Mouse (Mus musculus): ENCODE data around the gene Gpr150. TPM values are rescaled to one million over a fixed set of nuclear protein-coding genes. Genes with fewer than 3 reads are reported as not detected.
A peak's percentile ranks its signal among the peaks of the same experiment; 100 is the strongest.

Gpr150 gene
- total RNA-seq, 2 experiments from 2014 or later, result 3.2 to 4.0 TPM

DNA sequence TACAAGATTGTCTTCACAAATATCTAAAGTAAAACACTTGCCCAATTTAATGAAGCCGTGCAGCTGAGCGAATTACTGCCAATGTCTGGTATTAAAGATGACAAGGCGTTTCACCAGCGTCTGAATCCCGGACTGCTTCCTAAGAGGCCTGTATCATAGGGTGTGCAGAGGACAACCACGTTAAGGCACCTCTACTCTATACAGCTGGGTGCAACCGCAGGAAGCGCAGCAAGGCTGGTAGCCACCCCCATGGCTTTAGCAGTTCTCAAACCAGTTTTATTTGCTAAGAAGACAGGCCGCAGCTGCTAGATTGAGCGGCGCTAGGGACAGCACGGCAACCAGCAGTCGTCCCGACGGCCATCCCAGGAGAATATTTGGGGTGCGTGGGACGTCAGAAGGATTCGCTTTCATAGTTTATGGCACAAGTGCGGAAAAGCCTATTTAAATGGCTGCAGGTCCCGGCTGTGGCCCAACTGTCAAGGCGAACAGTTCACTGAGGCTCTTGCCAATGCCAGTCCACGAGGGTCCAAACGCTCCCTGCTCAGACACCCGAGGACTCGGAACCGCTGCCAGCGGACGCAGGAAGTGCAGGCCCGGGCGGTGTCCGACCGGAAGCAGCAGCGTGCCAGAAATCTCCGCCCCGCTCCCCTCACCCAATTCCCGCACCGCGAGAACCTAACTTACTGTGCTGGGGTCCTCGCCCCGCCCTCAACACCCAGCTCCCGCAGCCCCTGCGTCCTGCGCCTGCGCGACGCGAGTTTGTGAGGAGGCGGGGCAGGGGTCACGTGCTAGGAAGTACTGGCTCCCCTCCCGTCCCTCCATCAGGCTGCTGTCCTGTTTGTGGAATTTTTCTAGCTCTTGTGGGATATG, 38.6 kb downstream of the Gpr150 start, which contains the start of gene Rfesd:
Rfesd (minus strand) TSS at position 746 of the 870 bp plus-strand sequence.
- peak; percentile 93 to 98 for DNase-seq (ENCODE audit: low spot score in 2 of 2)
- intact Hi-C loops (cut with DNase I), result loop anchor here (1.0 to 5.0 kb wide), 3 partner anchors 75 to 127 kb away; partner anchors contain the start of genes Arsk, Rhobtb3 and Ttc37

DNA sequence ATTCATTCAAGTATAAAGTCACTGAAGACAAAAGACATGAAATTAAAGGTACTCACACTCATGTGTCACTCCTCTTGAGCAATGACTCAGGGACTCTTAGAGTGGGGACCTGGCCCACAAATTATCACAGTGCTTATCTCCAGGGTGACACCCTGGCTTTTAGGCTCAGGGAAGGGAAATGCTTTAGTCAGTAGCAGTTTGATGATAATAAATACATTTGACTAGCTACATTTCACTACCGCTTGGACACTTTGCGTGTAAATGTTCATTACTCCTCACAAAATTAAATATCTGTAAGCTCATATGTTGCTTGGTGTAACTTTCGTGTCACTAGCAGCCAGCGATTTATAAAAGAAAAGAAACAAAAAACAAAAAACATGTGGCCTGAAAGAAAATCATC, 39.3 kb downstream of the Gpr150 start:
- DNase-seq (ENCODE audit: low spot score in 2 of 2), result peak in 1 of 2 experiments; percentile 11
- intact Hi-C loops (cut with DNase I), result loop anchor here (5.0 kb wide), 1 partner anchor 80 kb away; the partner anchor contains the start of genes Arsk and Ttc37

DNA sequence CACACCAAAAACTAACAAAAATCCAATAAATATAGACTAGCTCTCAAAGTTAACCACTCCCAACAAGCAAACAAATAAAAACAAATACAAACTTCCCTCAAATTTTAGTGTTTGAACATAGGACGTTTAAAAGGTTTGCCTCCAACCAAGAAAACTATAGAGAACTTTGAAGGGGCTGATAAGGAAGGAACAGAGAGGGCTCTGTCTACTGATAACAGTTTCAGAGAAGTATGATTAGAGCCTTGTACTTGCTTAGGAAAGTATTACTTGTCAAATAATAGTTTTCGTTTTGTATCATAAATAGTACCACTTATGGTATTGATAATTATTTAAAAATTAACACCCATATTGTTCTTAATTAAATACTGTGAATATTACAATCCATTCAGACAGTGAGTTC, 42.3 kb downstream of the Gpr150 start:
- intact Hi-C loops (cut with DNase I), result no loop called here
- no peak for DNase-seq (ENCODE audit: low spot score in 2 of 2)

Other genes with a start within 250 kb of the Gpr150 start
- 10 to 100 TPM; 52.4 to 52.6 TPM for gene Glrx, start 217.1 kb downstream of the Gpr150 start, total RNA-seq (2021)
- 10 to 100 TPM; 13.6 to 17.6 TPM for gene Rhobtb3, start 113.1 kb downstream of the Gpr150 start, total RNA-seq (2021)
- under 1 TPM in 1 of 2 experiments, not detected in 1; 0.37 TPM for gene Spata9, start 89.8 kb downstream of the Gpr150 start, total RNA-seq (2021)
- 10 to 100 TPM; 15.7 to 18.8 TPM for gene Rfesd, start 38.3 kb downstream of the Gpr150 start, total RNA-seq (2021)
- gene Arsk, start 41.7 kb upstream of the Gpr150 start, total RNA-seq (2021), result 1 to 10 TPM; 4.1 to 4.6 TPM
- 10 to 100 TPM; 17.6 to 19.1 TPM for gene Ttc37, start 41.7 kb upstream of the Gpr150 start, total RNA-seq (2021)
- gene Fam81b, start 248.1 kb upstream of the Gpr150 start, total RNA-seq (2021), result not detected

Data from left cerebral cortex, postnatal 25 days (tissue).